Mouse (Mus musculus) frontal cortex, adult (tissue): ENCODE data around the gene Lpp.

Experiments
- ATAC-seq: cut with Nextera tagmentation; 2 replicates; pipeline ENCODE4 v1.9.2; 2017; ENCODE audit warnings: mild to moderate bottlenecking, moderate library complexity, mixed read lengths; ENCODE audit not compliant: low TSS enrichment

The Lpp gene

DNA sequence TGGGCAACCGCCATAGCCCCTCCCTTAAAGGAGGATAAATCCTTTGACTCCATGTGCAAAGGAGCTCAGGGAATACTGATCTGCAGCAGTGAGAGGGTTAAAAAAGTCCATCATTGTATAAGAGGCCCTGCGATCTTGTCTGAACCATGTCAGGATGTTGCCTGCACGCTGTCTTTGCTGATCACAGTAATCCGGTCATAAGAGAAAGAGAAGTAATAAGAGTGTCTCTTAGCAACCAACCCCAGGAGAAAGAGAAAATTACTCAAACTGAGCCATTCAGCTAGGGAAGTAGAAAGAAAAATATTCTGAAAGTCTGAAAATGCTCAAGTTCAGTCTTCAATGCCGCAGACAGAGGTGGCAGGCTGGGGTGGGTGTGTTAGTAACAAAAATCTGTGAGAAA lies 231.0 kb downstream of the Lpp start:
- peak; percentile 72 for ATAC-seq

DNA sequence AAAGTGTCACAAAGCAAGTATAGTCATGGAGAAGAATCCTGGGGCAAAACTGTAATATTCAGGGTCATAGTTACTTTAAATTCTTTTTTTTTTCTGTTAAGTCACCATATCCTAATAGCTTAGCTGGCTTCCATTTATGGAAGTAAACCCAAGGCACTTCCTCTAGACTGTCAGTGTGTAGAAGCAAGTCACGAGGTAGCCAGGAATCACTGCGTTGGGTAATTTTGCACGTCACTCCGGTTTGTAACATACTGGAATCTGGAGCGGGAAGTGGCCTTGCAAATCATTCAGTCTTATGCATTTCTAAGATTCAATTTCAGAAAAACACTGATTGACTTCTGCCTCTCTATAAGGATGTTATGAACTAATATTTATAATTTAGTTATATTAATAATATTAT lies 232.3 kb downstream of the Lpp start:
- ATAC-seq, result no peak

DNA sequence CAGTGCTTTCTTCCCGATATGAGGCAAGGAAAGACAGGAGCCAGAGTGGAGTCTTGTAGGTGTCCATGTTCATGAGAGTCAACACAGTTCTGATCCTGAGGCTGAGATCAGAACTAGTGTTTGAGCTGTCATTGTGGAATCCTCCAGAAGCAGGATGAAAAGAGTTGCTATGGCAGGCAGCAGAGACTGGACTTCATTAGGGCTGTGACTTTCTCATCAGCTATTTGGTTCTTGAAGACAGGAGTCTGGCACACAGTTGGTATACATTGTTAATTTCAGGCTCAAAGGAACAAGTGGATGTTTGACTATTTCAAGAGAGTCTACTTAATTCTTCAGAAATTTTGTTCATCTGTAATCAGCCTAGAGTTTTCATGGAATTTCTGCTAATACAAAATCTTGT lies 235.5 kb downstream of the Lpp start:
- no peak for ATAC-seq

DNA sequence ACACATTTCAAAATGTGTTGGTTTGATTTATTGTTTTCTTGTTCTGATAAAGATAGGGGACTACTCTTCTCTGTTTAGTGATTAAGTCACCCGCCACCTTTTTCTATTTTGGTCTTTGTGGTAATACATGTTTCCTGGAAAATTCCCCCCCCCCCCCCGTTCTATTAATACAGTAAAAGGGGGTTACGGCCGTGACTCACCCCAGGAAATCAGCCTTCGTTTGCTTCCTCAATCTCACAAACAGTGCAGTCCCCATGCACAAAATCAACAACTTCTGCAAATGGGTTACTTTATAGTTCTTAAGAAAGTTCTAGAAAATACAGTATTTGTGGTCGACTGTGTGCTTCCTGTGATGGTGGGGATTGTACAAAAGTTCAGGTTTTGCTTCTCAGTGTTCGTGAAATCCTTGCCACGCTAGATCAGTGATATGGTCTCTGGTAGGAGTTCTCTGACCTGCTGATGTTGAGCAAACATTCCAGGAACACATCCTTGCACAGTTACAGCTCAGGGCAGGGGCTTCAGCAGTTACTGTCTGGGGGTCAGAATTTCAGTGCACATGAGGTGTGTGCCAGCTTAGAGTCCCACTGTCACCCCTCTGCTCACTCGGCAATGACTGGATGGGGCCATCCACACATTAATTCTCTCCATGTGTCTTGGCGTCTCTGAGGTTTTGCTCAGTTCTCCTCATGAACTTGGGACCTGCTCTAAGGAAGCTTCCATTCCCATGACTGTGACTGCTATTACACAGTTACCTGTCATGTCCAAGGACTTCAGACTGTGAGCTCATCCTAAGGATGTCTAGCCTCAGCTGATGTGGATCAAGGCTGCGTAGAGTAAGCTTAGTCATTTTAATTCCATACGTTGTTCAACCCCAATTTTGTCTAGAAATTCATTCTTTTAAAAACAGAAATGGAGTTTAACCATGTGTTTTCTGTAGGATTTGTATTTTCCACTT lies 236.2 kb downstream of the Lpp start:
- no peak for ATAC-seq

DNA sequence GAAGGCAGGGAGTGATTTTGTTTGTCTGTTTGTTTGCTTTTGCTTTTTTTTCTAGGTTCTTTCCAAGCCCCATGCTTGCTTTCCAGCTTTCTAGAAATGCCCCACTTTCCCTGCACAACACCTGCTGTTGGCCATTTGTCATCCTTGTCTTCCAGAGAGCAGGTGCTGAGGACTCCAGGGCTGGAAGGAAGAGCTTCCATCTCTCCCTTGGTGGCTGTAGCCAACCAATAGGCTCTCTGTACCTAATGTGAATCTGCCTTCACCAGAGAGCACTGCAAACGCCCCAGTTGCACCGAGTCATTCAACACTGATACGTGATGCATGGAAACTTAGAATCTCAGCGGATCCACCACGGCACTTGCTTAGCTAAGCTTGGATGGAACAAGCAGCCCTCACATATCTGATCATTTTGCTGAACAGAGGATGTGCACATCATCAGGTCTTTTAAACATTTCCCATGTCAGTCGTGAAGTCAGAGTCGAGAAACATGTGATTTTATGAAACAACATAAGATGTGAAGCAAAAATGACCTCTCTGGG lies 242.1 kb downstream of the Lpp start:
- ATAC-seq, result no peak

DNA sequence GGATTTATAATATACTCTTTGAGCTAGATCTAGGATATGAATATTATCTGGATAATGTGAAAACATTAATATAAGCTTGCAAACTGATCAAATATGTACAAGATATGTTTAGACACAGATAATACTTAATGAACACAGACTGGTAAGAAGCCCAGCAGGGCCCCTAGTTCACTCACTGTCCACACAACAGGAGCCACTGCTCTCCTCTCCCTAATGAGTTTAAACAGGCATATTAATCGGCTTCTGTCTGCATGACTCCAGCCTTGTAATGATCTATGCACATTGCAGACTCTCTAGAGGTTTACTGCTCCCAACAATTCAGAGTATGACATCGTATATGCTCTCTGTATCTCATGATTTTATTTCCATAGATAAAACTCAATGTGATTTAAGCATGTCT lies 243.6 kb downstream of the Lpp start:
- no peak for ATAC-seq

DNA sequence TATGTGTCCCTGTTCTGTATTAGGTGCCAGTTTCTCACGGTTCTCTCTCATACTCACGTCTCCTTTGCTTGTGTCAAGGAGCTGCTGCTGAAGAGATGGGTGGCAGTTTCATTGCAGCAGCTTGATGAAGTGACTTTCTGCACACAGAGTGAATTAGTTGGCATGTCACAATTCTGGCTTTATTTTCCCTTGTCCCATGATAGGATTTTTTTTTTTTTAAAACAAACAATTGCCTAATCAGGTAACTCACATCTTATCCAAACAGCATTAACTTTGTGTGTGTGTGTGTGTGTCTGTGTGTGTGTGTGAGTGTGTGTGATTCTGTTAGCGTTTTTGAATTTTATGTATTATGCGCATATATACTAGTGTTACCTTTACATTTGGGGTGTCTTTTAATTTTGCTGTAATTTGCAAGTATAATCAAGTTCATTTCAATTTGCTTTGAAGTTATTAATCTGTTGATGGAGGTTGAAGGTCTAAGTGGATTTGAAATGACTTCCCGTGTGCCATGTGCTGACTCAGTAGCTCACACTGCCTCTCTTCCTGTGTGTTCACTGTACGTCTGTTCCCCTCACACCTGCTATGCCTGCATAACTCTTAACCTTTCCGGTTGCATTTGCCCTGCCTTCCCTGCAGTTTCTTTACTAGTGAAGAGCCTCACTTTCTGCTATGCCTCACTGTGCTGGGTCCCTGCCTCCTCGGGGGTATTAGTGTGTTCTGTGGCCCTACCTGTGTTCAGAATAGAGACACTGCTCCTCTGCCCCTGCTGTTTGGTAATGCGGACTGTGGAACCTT lies 247.9 kb downstream of the Lpp start:
- ATAC-seq, result no peak

DNA sequence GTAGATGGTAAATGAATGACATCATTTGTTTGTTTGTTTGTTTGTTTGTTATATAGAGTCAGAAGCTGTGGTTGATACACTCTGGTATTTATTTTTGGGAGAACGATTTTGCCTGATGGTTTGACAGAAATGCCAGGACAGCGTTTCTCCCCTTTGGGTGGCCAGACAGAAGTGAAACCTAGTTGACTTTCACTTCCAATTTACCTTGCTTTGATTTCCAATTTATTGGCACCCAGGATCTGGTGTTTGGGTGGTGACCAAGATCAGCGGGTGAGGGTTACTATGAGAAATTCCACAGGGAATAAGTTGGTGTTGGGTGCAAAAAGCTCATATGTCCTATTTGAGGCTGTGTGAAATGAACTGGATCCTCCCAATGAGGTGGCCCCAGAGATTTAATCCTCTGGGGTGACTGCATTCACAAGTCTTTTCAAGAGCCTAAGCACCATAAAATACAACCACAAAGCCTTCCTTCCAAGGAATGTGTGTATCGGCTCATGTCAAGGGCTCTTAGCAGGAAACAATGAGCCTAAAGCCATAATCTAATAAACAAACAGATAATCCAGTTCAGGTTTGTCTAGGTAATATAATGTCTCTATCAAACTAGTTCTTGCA lies 249.8 kb downstream of the Lpp start:
- ATAC-seq, result no peak

DNA sequence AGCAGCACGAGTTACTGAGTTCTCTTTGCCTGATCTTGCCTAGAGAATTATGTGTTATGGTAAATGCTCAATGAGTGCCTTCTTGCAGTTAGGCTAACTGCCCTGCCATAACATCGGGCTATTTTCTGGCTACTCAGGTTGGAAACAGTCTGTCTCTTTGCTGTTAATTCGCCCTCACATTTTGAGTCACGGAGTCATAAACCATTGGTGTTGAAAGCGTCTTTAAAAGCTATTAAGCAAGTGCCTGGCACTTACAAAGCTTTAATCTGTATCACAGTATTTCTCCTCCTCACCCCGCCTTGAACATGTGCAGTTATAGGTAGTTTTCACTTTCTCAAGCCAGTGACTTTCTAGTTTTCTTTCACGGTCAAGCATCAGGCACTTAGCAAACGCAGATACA lies 250.8 kb downstream of the Lpp start:
- ATAC-seq, result no peak

DNA sequence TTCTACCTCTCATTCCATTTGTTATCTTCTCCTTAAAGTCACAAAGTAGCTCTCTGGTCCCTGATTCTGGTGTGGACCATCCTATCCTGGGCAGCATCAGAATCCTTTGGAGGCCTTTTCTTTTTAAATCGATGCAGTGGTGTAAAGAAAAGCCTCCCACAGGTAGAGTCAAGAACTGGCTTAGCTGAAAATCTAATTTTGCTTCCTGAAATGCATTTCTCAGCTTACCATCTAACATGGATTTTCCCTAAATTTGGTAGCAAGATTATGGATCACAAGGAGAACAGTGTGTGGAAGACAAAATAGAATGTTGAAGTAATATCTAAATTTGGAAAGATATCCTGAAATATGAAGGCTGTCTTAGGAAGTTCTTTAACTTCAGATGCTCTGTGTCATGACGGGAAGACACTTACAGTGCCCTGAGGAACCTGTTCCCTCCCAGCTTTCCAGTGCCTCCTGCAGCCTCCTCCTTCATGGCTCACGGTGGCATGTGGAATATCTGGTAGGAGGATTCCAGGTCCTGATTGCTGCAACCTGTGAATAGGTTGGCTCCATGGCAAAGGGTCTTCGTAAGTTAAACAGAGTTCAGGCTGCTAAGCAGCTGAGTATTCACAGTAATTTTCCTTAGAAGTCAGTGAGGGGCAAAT lies 251.6 kb downstream of the Lpp start:
- peak; percentile 65 for ATAC-seq

DNA sequence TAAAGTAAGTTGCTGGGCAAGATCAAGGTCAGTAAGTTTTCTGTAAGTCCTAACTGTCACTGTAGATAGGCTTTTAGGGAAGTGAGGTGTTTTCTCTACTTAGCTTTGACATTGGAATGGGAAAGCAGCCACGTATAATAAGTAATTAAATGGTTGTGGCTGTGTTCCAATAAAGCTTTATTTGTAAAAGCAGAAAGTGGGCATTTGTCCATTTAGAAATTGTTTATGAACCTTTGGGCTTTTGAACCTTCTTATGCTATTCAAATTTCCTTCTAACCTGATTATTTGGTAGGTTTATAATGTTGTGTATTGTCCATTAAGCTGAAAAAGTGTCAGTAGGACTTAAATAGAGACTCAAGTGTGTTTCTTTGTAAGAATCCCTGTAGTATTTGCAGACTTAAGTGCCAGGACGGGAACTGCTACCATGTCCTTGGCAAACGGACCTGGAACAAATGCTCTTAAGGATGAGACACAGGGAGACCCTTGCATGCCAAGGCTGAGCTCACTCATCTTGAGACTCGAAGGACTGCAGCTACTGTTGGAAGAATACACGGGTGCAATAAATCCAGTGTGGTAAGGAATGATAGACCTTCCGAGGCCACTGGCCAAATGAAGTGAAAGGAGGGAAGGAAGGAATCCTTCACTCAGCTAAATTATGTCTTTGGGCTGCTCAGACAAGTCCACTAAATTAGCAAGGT lies 252.7 kb downstream of the Lpp start:
- no peak for ATAC-seq

DNA sequence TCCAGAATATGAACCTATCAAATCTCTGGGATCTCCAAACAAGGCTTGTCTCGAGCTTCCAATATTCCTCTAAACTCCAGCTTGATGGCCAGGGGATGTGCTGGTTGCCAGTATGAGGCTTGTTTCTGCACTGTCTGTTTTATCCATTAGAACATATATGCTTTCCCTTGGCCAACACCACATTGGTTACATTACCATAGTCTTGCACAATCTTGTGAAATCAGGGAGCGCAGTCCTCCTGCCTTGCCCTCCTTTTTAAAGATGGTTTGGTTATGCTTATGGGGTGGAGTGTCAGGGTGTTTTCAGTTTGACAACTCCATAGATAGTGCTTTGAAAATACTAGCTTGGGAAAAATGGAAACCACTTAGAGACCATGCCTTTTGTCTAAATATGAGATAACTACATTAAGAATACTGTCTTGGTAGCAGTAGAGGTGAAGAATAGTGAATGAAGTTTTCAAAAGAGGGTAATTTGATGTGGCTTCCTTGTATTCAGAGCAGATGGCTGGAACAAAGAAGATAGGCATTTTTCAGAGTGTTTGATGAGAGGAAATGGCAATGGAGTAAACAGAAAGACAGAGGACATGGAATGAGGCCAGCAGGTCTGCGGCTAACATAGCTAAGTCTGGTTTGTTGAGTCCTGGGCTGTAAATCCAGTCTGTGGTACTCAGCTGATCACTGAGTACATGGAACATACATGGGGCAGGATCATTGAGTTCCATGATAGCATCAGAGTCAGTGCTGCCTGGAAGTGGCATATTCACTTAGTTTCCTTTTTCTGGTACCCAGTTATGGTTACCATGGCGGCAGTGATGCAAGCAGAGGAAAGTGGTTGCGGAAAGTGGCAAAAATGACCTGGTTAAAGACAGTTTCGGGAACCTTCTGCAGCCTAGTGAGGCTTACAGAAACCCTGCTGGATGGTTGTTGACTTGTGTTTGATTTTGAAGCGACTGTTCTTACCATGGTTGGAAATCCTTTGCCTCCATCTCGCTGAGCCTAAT lies 258.6 kb downstream of the Lpp start:
- no peak for ATAC-seq

DNA sequence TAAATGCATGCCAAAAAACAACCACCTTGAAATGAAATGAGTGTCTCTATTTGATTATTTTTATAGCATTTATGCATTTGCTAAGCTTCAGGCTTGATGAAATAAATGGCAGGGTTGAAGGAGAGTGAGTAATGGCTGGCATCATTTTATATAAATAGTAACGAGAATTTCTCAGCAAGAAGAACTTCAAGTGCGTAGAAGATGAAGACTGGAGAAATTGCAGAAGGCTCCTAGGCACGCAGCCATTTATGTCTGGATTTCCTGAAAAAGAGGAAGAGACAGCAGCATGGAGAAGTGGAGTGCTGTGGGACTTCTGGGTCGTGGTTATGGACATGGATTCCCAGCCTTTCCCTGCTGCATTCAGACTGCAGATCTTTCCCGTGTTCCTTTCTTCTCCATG lies 259.7 kb downstream of the Lpp start:
- ATAC-seq, result peak; percentile 65

DNA sequence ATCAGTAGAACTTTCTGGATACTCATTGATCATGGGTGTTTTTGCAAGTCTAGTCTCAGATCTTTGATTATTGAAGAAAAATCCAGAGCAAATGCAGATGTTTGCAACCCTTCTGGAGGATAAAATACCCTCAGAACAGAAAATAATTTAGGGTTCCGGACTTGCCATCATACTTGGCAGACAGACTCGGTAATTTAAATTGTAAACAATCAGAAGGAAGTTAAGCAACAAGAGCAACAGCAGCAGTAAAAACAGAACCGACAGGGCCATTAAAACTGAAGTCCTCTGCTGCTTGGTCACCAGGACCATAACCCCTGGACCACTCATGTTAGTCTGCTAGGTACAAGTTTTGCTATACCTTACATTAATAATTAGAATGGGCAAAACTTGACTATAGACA lies 261.8 kb downstream of the Lpp start:
- ATAC-seq, result no peak

DNA sequence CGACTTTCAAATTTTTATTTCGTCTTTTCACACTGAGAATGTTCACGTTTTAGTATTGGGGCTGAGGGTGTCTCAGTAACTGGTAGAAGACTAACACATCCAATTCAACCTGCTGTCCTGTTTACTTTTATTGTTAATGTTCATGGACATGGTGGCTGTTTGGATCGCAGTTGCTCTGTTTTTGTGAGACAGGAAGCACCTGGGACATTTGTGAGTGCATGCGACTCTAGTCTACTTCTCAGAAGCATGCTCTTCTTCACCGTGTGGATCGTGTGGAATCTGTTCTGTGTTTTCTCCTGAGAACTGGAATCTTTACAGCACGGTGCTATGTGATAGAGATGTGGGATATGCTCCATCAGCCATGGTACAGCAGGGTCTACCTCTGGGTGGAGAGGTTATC lies 262.7 kb downstream of the Lpp start:
- no peak for ATAC-seq

DNA sequence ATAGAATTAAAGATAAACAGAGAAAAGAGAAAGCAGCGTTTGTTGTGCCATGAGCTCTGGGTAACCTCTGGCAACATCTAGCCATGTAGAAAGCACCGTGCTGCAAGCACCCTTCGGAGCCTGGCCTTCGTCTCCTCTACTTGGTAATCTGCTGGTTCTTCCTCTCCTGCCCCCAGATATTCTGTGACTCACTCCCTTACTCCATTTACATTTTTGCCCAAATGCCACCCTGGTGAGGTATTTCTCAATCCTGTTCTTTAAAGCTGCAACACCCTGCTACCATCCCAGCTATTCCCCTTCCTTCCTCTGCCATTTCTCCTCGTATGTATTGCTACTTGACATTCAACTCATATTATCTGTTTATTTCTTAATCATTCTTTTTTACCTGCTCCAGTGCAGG lies 263.4 kb downstream of the Lpp start:
- peak; percentile 83 for ATAC-seq

DNA sequence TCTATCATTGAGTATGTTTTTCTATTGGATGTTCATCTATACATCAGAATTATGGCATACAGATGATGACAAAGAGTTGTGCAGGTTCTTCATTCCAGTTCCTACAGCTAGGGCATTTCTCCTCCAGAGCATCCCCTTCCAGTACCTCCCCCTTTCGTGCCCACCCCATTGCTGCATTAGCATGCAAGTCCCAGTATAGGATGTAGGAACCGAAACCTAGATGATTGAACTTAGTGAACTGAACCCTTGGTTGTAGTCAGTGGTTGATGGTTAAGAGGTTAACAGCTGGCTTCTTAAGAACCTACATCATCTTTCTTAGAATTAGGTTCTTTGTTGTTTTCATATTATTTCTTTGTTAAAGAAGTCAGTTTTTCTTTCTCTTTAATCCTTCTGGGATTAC lies 265.7 kb downstream of the Lpp start:
- ATAC-seq, result no peak

DNA sequence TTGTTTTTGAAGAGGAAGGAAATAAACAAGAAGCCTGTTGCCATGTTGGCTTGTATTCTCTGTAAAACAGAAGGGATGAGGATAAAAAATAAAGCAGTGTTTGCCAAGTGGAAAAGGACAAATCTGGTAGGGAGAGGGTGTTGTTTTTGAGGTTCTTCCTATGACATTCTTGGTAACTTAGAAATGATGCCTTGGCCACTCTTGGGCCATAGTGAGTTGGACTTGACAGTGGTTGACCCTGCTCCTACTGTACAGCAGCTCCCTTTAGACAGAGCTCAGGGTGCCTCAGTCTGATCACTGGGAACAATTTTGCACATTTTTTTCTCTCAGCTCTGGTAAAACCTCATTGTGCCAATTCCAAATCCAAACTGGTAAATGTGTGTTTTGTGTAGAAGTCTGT lies 270.8 kb downstream of the Lpp start:
- ATAC-seq, result no peak

DNA sequence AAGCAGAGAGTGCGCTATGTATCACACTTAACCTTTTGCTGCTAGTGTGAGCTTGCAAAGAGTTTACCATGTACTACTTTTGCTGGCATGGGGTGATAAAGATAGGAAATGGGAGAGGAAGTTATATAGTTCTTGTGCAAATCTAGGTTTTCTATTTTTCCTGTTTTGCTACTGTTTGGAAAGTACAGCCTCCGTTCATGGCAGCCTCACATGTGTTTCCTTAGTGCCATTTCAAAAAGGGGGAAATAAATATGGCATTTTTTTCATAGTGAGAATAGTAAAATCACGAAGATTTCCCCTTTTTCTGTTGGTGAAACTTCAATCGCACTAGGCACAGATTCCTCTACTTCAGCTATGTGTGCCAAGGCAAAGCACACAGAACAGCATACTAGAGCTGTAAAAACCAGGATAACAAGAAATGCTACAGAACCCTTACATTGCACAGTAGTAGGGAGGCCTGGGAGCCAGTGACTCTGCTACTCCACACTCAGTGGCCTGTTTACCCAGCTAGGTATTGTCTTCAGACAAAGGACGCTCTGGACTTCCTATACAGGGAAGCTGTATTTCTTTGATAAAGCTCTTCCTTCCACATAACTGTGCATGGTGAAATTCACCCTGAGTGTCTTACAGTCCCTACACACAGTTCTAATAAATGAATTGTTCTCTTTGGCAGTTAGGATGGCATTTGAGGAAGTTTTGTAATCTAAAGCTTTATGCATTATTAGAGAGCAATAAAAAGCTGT lies 276.6 kb downstream of the Lpp start:
- no peak for ATAC-seq
